Mouse (Mus musculus) small intestine, adult 2 months (tissue): ENCODE measurements around the gene Scoc.

Experiments
- CTCF ChIP-seq: fragments of 200-500 bp; IDR thresholded peaks from 2 replicates; pipeline ENCODE4 v1.5.1; 2012; ENCODE audit warnings: low read depth, mild to moderate bottlenecking, control low read depth, inconsistent platforms, low read length, moderate library complexity, mixed read lengths; ENCODE audit not compliant: insufficient replicate concordance, insufficient read length; ENCODE audit errors: extremely low read depth
- POLR2A ChIP-seq: fragments of 200-500 bp; IDR thresholded peaks from 2 replicates; pipeline ENCODE4 v1.6.1; 2012; ENCODE audit warnings: low read depth, mild to moderate bottlenecking, control low read depth, inconsistent platforms, low read length, moderate library complexity

DNA sequence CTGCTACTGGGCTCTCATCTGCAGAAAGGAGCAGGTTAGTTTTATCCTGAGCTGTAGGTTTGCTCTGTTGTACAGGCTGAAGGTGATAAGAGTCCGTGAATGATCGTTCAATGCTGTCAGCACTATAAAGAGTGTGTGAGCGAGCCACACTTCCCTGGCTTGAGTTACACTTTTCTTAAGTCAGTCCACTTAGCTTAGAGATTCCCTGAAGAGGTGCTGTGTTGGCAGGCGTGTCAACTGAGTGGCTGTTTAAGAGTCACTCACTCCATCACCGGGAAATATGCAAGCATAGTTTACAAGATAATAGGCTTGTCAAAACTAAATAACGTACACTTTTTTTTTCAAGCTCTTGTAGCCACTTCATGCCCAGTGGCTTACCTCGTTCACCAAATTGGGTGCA, 31.2 kb downstream of the Scoc start:
- TF ChIP-seq CTCF: no peak
- TF ChIP-seq POLR2A: no peak
